Mouse (Mus musculus) small intestine, adult 2 months (tissue): ENCODE results near the gene Serpinh1.

Experiments used
- CTCF ChIP-seq: fragments of 200-500 bp; IDR thresholded peaks from 2 replicates; pipeline ENCODE4 v1.5.1; 2012; ENCODE audit warnings: low read depth, mild to moderate bottlenecking, control low read depth, inconsistent platforms, low read length, moderate library complexity, mixed read lengths; ENCODE audit not compliant: insufficient replicate concordance, insufficient read length; ENCODE audit errors: extremely low read depth
- POLR2A ChIP-seq: fragments of 200-500 bp; IDR thresholded peaks from 2 replicates; pipeline ENCODE4 v1.6.1; 2012; ENCODE audit warnings: low read depth, mild to moderate bottlenecking, control low read depth, inconsistent platforms, low read length, moderate library complexity

DNA sequence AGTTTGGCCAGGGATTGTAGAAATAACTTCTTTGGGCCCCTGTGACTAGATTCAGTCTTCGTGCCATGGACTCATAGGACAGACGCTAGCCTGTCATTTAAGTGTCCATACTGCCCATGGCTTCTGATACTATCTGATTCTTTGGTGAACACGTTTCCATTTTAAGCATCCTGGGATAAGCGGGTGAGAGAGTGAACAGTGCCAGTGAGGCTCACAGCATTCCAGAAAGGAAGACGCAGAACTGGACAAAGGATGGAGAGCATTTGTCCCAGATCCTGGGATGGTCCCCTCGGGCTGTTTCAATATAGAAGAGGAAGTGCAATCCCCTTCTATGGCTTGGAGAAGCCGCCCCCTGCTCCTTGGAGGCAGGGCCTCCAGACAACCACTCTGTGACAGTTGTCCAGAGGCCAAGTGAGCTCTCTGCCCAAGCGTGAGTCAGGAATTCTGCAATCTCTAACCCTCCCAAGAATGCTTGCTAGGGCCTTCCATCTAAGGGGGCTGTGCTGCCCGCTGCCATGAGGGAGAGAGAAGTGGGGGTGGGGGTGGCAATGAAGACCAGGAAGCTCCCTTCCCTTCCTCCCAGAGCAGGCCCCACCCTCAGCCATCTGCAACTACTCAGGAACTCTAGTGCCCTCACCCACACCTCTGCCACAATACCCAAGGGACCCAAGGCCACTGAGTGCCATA, 3.3 kb upstream of the Serpinh1 start:
- TF ChIP-seq CTCF (no peak), POLR2A (no peak)
